Mouse (Mus musculus) liver, embryonic 14.5 days (tissue): Measurements from ENCODE around the gene Ccdc34.

ENCODE experiments used
- CTCF ChIP-seq: IDR thresholded peaks from 2 replicates; pipeline ENCODE4 v1.5.1; 2016; ENCODE audit warnings: antibody characterized with exemption, low read depth, control low read depth
- EP300 ChIP-seq: IDR thresholded peaks from 2 replicates; pipeline ENCODE4 v1.6.1; 2016; ENCODE audit warnings: antibody characterized with exemption, low read depth

- no peak for TF ChIP-seq CTCF
- TF ChIP-seq EP300, result no peak
Observed at GRCm38 (mm10) chr2:110138096-110138495, 120.5 kb downstream of the Ccdc34 start.
